Mouse (Mus musculus) hindbrain, embryonic 15.5 days (tissue): ENCODE results near the gene Ehbp1l1. TPM values are rescaled to one million over a fixed set of nuclear protein-coding genes. Genes with fewer than 3 reads are reported as not detected.

Source experiments
- microRNA-seq: library from miRNA; unstranded; fragments of <30 nt; microRNA quantifications from one replicate; pipeline ENCODE4, GENCODE M21; 2016
- polyA plus RNA-seq: library from polyadenylated mRNA; unstranded; fragments of >200 nt; fragmentation: Nextera tagmentation; extraction: Ambion mirVana; gene quantifications from 2 replicates; pipeline ENCODE4 v1.2.1, GENCODE M21; 2015

The Ehbp1l1 gene
- polyA plus RNA-seq, 1 experiment from 2014 or later, result 19.7 TPM

Small RNAs within 50 kb of the gene (microRNA-seq; reads per million reads assigned to microRNA genes)
- 0.65 reads per million for gene Mir6987

Other genes starting within 250 kb of the Ehbp1l1 start
- 49.2 TPM in 2 replicates for gene Mus81, start 237.9 kb downstream of the Ehbp1l1 start, polyA plus RNA-seq
- gene Cfl1, start 235.9 kb downstream of the Ehbp1l1 start, polyA plus RNA-seq, result 3,340 and 3,538 TPM in 2 replicates
- 0.26 and 0.44 TPM in 2 replicates for gene 1700020D05Rik, start 222.5 kb downstream of the Ehbp1l1 start, polyA plus RNA-seq
- gene Snx32, start 215.8 kb downstream of the Ehbp1l1 start, polyA plus RNA-seq, result 94.6 and 99.8 TPM in 2 replicates
- 0.08 TPM in 1 of 2 replicates, not detected in the other for gene Ovol1, start 165.7 kb downstream of the Ehbp1l1 start, polyA plus RNA-seq
- gene Ap5b1, start 158.3 kb downstream of the Ehbp1l1 start, polyA plus RNA-seq, result 3.1 and 3.7 TPM in 2 replicates
- gene Rnaseh2c, start 124.4 kb downstream of the Ehbp1l1 start, polyA plus RNA-seq, result 66.6 and 67.4 TPM in 2 replicates
- 67.2 and 69.2 TPM in 2 replicates for gene Kat5, start 116.1 kb downstream of the Ehbp1l1 start, polyA plus RNA-seq
- 34.4 and 37.8 TPM in 2 replicates for gene Rela, start 88.8 kb downstream of the Ehbp1l1 start, polyA plus RNA-seq
- gene Sipa1, start 62.6 kb downstream of the Ehbp1l1 start, polyA plus RNA-seq, result 17.1 and 20.1 TPM in 2 replicates
- gene Map3k11, start 37.6 kb downstream of the Ehbp1l1 start, polyA plus RNA-seq, result 12.3 and 13.4 TPM in 2 replicates
- 23.9 and 26.7 TPM in 2 replicates for gene Pcnx3, start 37.4 kb downstream of the Ehbp1l1 start, polyA plus RNA-seq
- gene Kcnk7, start 21.9 kb downstream of the Ehbp1l1 start, polyA plus RNA-seq, result 0.14 and 0.30 TPM in 2 replicates
- 139 and 149 TPM in 2 replicates for gene Fam89b, start 3.3 kb upstream of the Ehbp1l1 start, polyA plus RNA-seq
- gene Ltbp3, start 14.6 kb upstream of the Ehbp1l1 start, polyA plus RNA-seq, result 15.2 and 17.2 TPM in 2 replicates
- 79.7 and 92.6 TPM in 2 replicates for gene Scyl1, start 45.1 kb upstream of the Ehbp1l1 start, polyA plus RNA-seq
- gene Frmd8, start 149.0 kb upstream of the Ehbp1l1 start, polyA plus RNA-seq, result 17.6 and 18.0 TPM in 2 replicates
- gene Slc25a45, start 151.5 kb upstream of the Ehbp1l1 start, polyA plus RNA-seq, result 2.6 TPM in 2 replicates
- gene Tigd3, start 167.8 kb upstream of the Ehbp1l1 start, polyA plus RNA-seq, result 10.7 and 11.7 TPM in 2 replicates
- 111 and 113 TPM in 2 replicates for gene Dpf2, start 186.7 kb upstream of the Ehbp1l1 start, polyA plus RNA-seq
- gene Cdc42ep2, start 198.5 kb upstream of the Ehbp1l1 start, polyA plus RNA-seq, result 19.0 and 20.3 TPM in 2 replicates
- gene Pola2, start 237.9 kb upstream of the Ehbp1l1 start, polyA plus RNA-seq, result 26.7 and 28.1 TPM in 2 replicates